Mouse (Mus musculus) CD4-positive naive resting alpha-beta T cell, adult 57 days (primary cell): ENCODE data around the gene Sytl1. TPM values are rescaled to one million over a fixed set of nuclear protein-coding genes. Genes with fewer than 3 reads are reported as not detected.

ENCODE experiments used
- total RNA-seq: library from RNA; stranded (reverse); gene quantifications from one replicate; pipeline ENCODE4 v1.2.4, GENCODE M21; 2023

Gene Sytl1
- 39.6 TPM for total RNA-seq

DNA sequence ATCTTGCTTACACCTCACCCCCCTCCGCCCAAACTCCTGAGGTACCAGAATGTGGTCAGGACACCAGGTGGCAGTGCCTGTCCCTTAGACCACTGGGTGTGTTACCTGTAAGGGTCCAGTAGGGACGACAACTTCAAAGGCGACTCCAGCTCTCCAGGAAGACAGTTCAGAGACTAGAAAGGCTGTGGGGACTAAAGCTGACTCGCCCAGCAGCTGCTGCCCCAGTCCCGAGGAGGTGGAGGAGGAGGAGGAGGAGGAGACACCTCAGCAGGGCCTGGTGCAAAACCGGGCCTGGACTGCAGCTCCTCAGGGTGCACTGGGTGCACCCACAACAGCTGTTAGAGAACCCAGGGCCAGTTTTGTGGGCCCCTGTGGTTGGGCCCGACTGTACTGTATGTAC, at the start of gene Sytl1:
Sytl1 (minus strand) TSS at position 232 of the 400 bp plus-strand sequence.

DNA sequence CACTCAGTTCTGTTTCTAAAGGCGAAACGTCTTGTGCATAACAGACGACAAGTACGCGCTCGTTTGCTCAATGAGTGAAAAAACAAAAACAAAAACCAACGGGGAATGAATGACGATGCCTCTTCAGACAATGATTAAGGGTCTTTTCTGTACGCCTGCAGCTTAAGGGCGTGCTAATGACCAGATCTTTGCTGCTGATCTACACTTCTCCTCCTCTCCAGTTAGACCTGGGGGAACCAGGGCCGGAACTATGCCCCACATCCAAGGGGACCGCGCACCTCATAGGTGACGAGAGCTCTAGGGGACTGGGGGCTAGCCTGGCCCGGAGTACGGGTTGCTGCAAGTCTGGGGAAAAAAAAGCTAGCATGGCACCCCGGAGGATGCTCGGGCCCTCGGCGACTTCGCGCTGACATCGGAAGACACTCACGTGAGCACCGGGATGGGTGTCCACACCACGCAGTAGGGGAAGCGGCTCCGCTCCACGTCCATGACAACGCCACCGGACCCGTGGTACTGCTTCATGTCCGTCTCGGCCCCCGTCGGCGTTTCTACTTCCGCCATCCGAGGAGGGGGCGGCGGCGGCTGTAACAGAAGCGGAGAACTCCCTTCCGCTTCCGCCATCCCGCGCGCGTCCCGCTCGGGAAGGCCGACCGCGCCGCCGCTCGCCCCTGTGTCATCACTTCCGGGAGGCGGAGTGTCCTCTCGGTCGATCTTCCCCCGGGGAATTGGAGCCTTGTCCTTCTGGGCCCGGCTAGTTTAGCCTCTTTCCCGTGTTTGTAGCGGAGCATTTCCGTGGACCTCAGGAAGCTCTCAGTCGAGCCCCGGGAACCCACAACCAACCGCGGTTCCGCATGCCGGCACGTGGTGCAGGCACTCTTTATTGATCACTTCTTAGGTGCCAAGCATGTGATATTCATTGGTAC, 14.5 kb upstream of the Sytl1 start, which contains the start of gene Tmem222:
Tmem222 (minus strand) TSS at position 689 of the 923 bp plus-strand sequence.

GRCm38 (mm10) chr4:133240490-133240921, 22.4 kb downstream of the Sytl1 start, which contains the start of gene Map3k6:
Gene Map3k6 (plus strand): TSS chr4:133240818.

GRCm38 (mm10) chr4:133211751-133212561, 51.0 kb downstream of the Sytl1 start, which contains the start of the genes Cd164l2 and Gpr3:
Gene Cd164l2 (plus strand): TSS chr4:133212131.
Gene Gpr3 (minus strand): TSS chr4:133212536.

Other genes with a start within 250 kb of the Sytl1 start
- gene Wasf2, start 132.6 kb downstream of the Sytl1 start, total RNA-seq = 290 TPM
- 2.5 TPM for gene Cd164l2, start 51.0 kb downstream of the Sytl1 start, total RNA-seq
- not detected for gene Gpr3, start 50.6 kb downstream of the Sytl1 start, total RNA-seq
- 0.38 TPM for gene Map3k6, start 22.3 kb downstream of the Sytl1 start, total RNA-seq
- gene Tmem222, start 14.7 kb upstream of the Sytl1 start, total RNA-seq = 69.8 TPM
- gene Wdtc1, start 90.4 kb upstream of the Sytl1 start, total RNA-seq = 38.2 TPM
- gene Slc9a1, start 106.6 kb upstream of the Sytl1 start, total RNA-seq = 54.1 TPM
- gene Tent5b, start 217.0 kb upstream of the Sytl1 start, total RNA-seq = not detected
- 2.0 TPM for gene Trnp1, start 235.4 kb upstream of the Sytl1 start, total RNA-seq